Mouse (Mus musculus): Measurements from ENCODE around the gene Uaca. TPM values are rescaled to one million over a fixed set of nuclear protein-coding genes. Genes with fewer than 3 reads are reported as not detected.

Uaca gene
- total and polyA plus RNA-seq, 2 experiments from 2014 or later = 5.8 to 13.3 TPM

GRCm38 (mm10) chr9:60841393-60841792, 47.1 kb downstream of the Uaca start:
- DNase-seq (ENCODE audit: low spot score) = no peak
- Histone ChIP-seq H3K9ac (replicated peaks; ENCODE audit: low read length) (no peak overlapping the region), H3K9me3 (ENCODE audit: low read length) (no peaks in the 10 kb centered on the region), H3K36me3 (ENCODE audit: insufficient read depth, low read length) (no peaks in the 10 kb centered on the region), H3K4me2 (ENCODE audit: low read depth, low read length) (no peak overlapping the region), H3K27ac (no peak overlapping the region), H3K27me3 (ENCODE audit: insufficient read depth, low read length) (no peaks in the 10 kb centered on the region), H3K4me3 (ENCODE audit: low read length) (no peak overlapping the region), H3K4me1 (ENCODE audit: insufficient read depth, low read length) (peaks cover 8% of the 10 kb centered on the region; the same call in 1 of the 2 replicates)
- WGBS = 51% methylated on average over 5 of the region's 5 CpGs
- no peak for TF ChIP-seq CTCF (IDR thresholded peaks at IDR 0.05; ENCODE audit: low read depth)
- ATAC-seq = no peak

GRCm38 (mm10) chr9:60843415-60844076, 49.2 kb downstream of the Uaca start:
- no peaks in the 10 kb centered on the region for H3K36me3 ChIP-seq (ENCODE audit: insufficient read depth, low read length)
- no peaks in the 10 kb centered on the region for H3K27me3 ChIP-seq (ENCODE audit: insufficient read depth, low read length)
- WGBS = 76% methylated on average over 6 of the region's 6 CpGs
- ATAC-seq (no peak), DNase-seq (ENCODE audit: low spot score) (no peak)
- TF ChIP-seq CTCF (IDR thresholded peaks at IDR 0.05; ENCODE audit: low read depth) = no peak
- H3K9me3 ChIP-seq (ENCODE audit: low read length) = no peaks in the 10 kb centered on the region
- H3K4me1 ChIP-seq (ENCODE audit: insufficient read depth, low read length) = no peaks in the 10 kb centered on the region
- no peak overlapping the region for H3K4me3 ChIP-seq (ENCODE audit: low read length)
- H3K27ac ChIP-seq = no peak overlapping the region
- H3K4me2 ChIP-seq (ENCODE audit: low read depth, low read length) = no peak overlapping the region
- no peak overlapping the region for H3K9ac ChIP-seq (replicated peaks; ENCODE audit: low read length)

- H3K36me3 ChIP-seq (ENCODE audit: insufficient read depth, low read length) = no peaks in the 10 kb centered on the region
- no peaks in the 10 kb centered on the region for H3K9me3 ChIP-seq (ENCODE audit: low read length)
- no peak overlapping the region for H3K9ac ChIP-seq (replicated peaks; ENCODE audit: low read length)
- no peak overlapping the region for H3K4me2 ChIP-seq (ENCODE audit: low read depth, low read length)
- DNase-seq (ENCODE audit: low spot score) (no peak), ATAC-seq (no peak)
- TF ChIP-seq CTCF (IDR thresholded peaks at IDR 0.05; ENCODE audit: low read depth) = no peak
- H3K27me3 ChIP-seq (ENCODE audit: insufficient read depth, low read length) = no peaks in the 10 kb centered on the region
- no peaks in the 10 kb centered on the region for H3K4me1 ChIP-seq (ENCODE audit: insufficient read depth, low read length)
- H3K4me3 ChIP-seq (ENCODE audit: low read length) = no peak overlapping the region
- 31% methylated on average over 9 of the region's 9 CpGs for WGBS
- H3K27ac ChIP-seq = no peak overlapping the region
These were observed 54.4 kb downstream of the Uaca start for GRCm38 (mm10) chr9:60848730-60849129.

- 76% methylated on average over 12 of the region's 12 CpGs for WGBS
- H3K9ac ChIP-seq (replicated peaks; ENCODE audit: low read length) = no peak overlapping the region
- ATAC-seq = no peak
- H3K27me3 ChIP-seq (ENCODE audit: insufficient read depth, low read length) = no peaks in the 10 kb centered on the region
- no peaks in the 10 kb centered on the region for H3K9me3 ChIP-seq (ENCODE audit: low read length)
- no peak overlapping the region for H3K4me2 ChIP-seq (ENCODE audit: low read depth, low read length)
- H3K36me3 ChIP-seq (ENCODE audit: insufficient read depth, low read length) = no peaks in the 10 kb centered on the region
- no peaks in the 10 kb centered on the region for H3K4me1 ChIP-seq (ENCODE audit: insufficient read depth, low read length)
- H3K27ac ChIP-seq = no peak overlapping the region
- TF ChIP-seq CTCF (IDR thresholded peaks at IDR 0.05; ENCODE audit: low read depth) = no peak
- no peak for DNase-seq (ENCODE audit: low spot score)
- no peak overlapping the region for H3K4me3 ChIP-seq (ENCODE audit: low read length)
These were observed 55.6 kb downstream of the Uaca start for GRCm38 (mm10) chr9:60849986-60850385.

GRCm38 (mm10) chr9:60854196-60854595, 59.9 kb downstream of the Uaca start:
- no peak overlapping the region for H3K4me2 ChIP-seq (ENCODE audit: low read depth, low read length)
- DNase-seq (ENCODE audit: low spot score) (no peak), ATAC-seq (no peak)
- no peak overlapping the region for H3K4me3 ChIP-seq (ENCODE audit: low read length)
- 92% methylated on average over 11 of the region's 11 CpGs for WGBS
- no peak overlapping the region for H3K27ac ChIP-seq
- no peaks in the 10 kb centered on the region for H3K9me3 ChIP-seq (ENCODE audit: low read length)
- H3K4me1 ChIP-seq (ENCODE audit: insufficient read depth, low read length) = no peaks in the 10 kb centered on the region
- H3K9ac ChIP-seq (replicated peaks; ENCODE audit: low read length) = no peak overlapping the region
- H3K27me3 ChIP-seq (ENCODE audit: insufficient read depth, low read length) = no peaks in the 10 kb centered on the region
- TF ChIP-seq CTCF (IDR thresholded peaks at IDR 0.05; ENCODE audit: low read depth) = no peak
- no peaks in the 10 kb centered on the region for H3K36me3 ChIP-seq (ENCODE audit: insufficient read depth, low read length)

- peak; percentile 85 for DNase-seq (ENCODE audit: low spot score)
- H3K4me3 ChIP-seq (ENCODE audit: low read length) = no peak overlapping the region
- H3K4me1 ChIP-seq (ENCODE audit: insufficient read depth, low read length) = peaks cover 6% of the 10 kb centered on the region; the same call in 1 of the 2 replicates
- no peaks in the 10 kb centered on the region for H3K9me3 ChIP-seq (ENCODE audit: low read length)
- WGBS = 24% methylated on average over 5 of the region's 5 CpGs
- peak; percentile 86 for TF ChIP-seq CTCF (IDR thresholded peaks at IDR 0.05; ENCODE audit: low read depth)
- H3K4me2 ChIP-seq (ENCODE audit: low read depth, low read length) = peak overlapping the region; percentile 49
- no peaks in the 10 kb centered on the region for H3K36me3 ChIP-seq (ENCODE audit: insufficient read depth, low read length)
- H3K27me3 ChIP-seq (ENCODE audit: insufficient read depth, low read length) = no peaks in the 10 kb centered on the region
- ATAC-seq = peak; percentile 91
- no peak overlapping the region for H3K27ac ChIP-seq
- no peak overlapping the region for H3K9ac ChIP-seq (replicated peaks; ENCODE audit: low read length)
These were observed 63.5 kb downstream of the Uaca start for GRCm38 (mm10) chr9:60857833-60858232.

GRCm38 (mm10) chr9:60858306-60858960, 64.1 kb downstream of the Uaca start:
- no peaks in the 10 kb centered on the region for H3K27me3 ChIP-seq (ENCODE audit: insufficient read depth, low read length)
- H3K36me3 ChIP-seq (ENCODE audit: insufficient read depth, low read length) = no peaks in the 10 kb centered on the region
- H3K9ac ChIP-seq (replicated peaks; ENCODE audit: low read length) = no peak overlapping the region
- peak overlapping the region; percentile 20 for H3K4me3 ChIP-seq (ENCODE audit: low read length)
- peaks cover 6% of the 10 kb centered on the region; the same call in 1 of the 2 replicates for H3K4me1 ChIP-seq (ENCODE audit: insufficient read depth, low read length)
- 37% methylated on average over 11 of the region's 11 CpGs for WGBS
- DNase-seq (ENCODE audit: low spot score) (peak; percentile 85), ATAC-seq (peak; percentile 60; the same call in 1 of the 2 replicates)
- H3K27ac ChIP-seq = peak overlapping the region; percentile 38; the same call in 1 of the 2 replicates
- H3K9me3 ChIP-seq (ENCODE audit: low read length) = no peaks in the 10 kb centered on the region
- H3K4me2 ChIP-seq (ENCODE audit: low read depth, low read length) = peak overlapping the region; percentile 49
- peak; percentile 93 for TF ChIP-seq CTCF (IDR thresholded peaks at IDR 0.05; ENCODE audit: low read depth)

Measured in hindbrain, postnatal 0 days (tissue).